Mouse (Mus musculus) thymus, postnatal 25 days (tissue): ENCODE measurements around the gene Tmem121.

ENCODE experiments used
- DNase-seq: peaks from one replicate; pipeline ENCODE4 v3.0.0; 2022

The Tmem121 gene

DNA sequence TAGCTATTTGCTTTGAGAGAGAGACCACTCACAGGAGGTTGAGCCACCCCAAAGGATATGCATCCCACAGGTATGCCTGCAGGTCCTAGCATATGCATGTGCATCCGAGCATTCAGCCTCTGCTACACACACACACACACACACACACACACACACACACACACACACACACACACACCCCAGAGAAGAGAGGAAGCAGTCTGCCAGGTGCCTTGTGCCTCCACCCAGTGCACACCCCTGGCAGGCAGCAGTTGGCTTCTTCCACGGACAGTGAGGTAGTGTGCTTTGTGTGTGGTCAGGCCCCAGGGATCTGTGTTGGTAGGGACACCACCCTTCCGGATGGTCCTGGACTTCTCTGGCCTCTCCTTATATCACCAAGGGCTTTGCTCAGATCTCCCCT is 35.8 kb upstream of the Tmem121 start:
- DNase-seq: no peak

DNA sequence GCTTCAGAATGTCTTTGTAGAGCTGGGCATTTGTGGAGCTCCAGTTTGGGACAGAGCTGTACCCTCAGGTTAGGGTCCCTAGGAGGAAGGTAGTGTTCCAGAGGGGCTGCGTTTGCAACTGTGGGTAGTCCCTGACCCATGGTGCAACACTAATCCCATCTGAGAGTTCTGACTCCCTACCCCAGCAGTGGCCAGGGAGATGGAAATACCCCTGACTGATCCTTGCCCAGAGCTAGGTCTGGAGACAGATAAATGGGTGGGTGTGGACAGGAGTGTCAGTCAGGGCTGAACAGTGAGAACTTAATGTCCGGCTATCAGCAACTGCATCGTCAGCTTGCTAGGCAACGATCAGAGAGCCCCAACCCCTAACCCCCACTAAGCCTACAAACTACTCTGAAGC is 35.1 kb upstream of the Tmem121 start:
- DNase-seq: no peak

DNA sequence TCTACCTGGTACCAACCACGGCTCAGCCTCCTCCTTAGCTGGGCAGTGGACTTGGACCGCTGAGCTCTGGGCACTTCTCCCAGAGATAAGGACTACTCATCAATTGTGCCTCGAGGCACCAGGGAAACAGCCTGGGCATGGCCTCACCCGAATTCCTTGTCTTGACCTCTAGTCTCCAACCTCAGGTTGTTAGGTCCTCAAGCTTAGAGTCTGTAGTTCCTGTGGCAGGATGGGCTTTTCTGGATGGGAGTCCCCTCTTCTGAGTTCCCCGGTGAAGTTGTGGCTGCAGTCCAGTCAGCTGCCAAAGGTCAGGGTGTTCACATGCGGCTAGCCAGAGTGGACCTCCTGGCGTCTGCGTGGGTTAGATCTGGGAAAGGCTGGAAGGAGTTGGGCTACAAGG is 34.7 kb upstream of the Tmem121 start:
- no peak for DNase-seq

DNA sequence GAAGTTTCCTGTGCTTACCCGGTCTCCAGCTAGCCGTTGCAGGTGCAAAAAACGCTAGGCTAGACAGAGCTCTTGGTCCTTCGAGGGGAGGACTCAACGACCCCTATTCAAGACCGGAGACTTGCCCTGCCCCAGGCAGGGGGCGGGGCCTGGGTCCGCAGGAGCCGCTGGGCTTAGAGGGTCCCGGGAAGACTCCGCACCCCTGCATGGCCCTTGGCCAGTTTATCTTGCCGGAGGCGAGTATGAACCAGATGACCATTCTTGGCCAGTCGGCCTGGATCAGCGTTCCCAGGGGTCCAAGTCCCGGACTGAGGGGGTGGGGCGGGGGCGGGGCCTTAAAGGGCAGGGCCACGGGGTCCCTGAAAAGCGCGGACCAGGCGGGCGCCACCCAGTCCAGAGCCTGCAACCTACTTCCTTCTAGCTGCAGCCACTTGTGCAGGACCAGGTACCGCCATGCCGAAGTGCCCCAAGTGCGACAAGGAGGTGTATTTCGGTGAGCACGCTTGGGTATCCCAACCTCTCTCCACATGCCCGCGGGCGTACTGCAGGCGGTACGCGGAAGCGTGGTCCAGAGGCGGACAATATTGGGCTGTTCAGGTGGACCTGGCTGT is 34.0 kb upstream of the Tmem121 start:
- DNase-seq: peak; percentile 64

DNA sequence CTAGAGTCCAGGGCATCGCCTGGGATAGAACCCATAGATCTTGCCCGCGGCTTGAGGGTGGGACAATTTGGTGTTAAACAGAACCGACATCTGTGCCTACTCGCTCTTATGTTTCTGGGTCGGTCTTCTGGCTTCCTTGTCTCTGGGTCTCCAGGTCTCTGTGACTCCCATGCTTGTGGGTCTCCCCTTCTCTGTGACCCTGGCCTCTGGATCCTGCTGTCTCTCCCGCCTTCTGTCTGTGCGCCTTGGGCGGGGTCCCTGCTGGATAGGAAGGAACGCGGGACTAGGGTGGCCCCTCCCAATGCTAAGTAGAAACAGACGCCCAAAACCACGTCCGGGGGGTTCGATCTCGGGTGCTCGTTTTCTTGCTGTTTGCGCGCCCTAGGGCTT is 33.5 kb upstream of the Tmem121 start:
- peak; percentile 77 for DNase-seq

DNA sequence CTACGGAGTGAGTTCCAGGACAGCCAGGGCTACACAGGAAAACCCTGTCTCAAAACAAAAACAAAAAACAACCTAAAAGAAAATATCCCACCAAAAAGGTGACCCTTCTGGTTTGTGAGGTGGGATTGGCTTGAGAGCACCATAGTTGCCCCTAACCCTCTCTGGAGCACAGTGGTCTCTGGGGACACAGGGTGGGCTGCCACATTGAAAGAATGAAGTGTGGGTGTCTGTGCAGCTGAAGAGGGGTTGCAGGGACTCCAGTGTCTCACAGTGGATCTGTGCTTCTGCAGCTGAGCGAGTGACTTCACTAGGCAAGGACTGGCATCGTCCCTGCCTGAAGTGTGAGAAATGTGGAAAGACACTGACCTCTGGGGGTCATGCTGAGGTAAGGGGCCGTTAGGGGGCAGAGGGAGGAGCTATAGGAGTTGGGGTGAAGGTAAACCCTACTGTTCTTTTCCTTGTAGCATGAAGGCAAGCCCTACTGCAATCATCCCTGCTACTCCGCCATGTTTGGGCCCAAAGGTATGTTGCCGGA is 32.7 kb upstream of the Tmem121 start:
- no peak for DNase-seq

DNA sequence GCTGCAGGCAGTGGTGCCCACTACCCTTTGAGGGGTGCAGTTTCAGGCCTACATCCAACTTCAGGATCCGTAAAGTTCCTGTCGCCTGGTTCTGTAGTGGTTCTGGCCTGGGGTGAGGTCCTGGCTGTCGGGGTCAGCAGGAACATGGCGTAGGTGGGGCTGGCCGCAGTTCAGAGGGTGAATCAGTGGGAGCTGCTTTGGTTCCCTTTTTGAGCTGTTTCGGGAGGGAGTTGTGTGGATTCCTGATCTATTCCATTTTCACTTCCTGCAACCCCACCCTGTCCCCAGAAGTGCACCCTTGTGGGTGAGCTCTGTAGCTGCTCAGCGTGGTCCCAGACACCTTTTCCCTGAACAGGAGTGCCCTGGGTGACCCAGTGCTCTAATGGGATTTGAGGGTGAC is 31.8 kb upstream of the Tmem121 start:
- DNase-seq: no peak

DNA sequence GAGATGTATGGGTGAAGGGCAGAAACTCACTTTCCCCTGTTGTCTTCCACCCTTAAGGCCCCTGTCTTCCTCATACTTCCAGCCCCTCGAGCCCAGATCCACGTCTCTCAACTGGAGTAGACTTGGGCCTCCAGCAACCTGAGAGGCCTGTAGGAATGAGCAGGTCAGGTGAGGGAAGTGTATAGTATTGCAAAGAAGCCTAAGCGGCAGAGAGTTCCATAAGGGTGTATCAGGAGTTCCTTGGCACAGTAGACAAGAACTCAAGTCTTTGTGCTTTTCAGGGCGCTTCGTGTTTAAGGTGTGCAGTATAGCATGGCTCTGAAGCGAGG is 31.0 kb upstream of the Tmem121 start:
- DNase-seq: no peak

DNA sequence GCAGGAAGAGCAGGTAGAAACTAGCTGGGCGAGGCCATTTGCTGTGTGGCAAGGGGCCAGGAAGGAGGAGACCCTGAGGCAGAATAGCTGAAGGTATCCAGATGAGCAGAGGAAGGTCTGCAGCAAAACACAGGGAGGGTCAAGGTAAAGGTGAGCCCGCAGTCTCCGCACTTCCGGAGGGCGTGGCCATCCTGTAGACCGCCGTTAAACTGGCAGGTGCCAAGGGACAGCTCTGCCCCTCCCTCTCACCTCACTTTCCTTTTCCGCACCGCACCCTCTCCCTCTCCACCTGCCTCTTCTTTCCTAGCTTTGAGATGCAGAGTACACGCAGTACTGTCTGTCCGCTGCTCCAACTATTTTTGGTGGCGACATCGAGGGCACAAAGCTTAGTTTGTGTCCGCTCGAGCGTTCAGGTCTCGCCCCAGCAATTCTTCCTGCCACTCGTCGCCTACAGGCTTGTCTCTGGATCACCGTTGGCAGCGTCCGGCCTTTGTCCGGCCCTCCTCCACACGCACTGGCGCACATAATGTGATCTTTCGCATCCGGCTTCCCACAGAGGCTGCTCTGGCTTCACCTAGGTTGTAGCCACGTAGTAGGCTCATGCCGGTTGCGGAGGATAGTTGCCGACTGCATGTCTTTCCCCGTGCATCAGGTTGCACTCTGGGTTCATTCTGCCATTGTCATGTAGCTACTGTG is 30.5 kb upstream of the Tmem121 start:
- DNase-seq: peak; percentile 74

DNA sequence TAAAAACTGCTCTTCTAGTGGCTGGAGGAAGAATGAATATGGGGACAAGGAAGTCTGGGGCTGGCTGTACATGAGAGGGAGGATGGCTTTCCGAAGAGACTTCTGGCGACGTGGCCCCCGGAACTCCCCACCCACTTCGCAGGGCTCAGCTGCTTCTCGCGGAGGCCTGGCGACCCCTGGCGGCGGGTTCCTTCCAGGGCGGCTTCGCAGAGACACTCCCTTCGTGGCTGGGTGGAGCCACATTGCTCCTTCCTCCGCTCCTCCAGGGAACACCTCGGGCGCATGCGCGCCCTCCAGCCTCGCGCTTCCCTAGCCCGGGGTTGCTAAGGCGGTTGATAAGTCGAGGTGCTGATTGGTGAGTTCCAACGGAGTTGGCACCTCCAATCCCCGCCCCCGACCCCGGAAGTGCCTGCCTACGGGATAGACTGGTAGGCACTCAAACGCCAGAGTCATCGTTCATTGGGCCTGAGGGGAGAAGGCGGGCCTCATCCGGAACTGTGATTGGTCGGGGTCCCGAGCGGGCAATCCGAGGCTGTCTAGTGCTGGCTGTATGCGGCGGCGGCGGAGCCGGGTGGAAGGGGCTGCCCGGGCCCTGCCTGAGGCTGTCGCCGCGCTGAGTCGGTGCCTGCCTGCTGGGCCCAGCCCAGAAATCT is 29.7 kb upstream of the Tmem121 start, which contains the start of gene Tedc1:
Gene Tedc1, plus strand, starts transcription at position 535 of the 653 bp plus-strand sequence.
- DNase-seq: peak; percentile 100

DNA sequence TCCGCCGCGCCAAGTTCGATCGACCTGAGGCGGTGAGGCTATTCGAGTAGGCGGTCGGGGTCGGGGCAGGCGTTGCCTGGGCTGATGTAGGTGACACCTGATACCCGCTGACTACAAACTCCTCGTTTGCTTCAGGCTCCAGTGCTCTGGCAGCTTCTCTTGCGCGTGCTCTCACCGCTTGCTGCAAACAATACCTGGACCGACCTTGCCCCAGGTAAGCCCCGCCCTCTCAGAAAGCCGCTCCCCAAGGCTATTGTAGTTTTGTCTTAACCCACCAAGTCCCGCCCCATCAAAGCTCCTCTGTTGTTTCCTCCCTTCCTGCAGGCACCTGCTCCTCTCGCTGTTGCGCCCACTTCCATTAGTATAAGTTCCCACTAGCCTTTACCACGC is 29.2 kb upstream of the Tmem121 start:
- DNase-seq: peak; percentile 66

DNA sequence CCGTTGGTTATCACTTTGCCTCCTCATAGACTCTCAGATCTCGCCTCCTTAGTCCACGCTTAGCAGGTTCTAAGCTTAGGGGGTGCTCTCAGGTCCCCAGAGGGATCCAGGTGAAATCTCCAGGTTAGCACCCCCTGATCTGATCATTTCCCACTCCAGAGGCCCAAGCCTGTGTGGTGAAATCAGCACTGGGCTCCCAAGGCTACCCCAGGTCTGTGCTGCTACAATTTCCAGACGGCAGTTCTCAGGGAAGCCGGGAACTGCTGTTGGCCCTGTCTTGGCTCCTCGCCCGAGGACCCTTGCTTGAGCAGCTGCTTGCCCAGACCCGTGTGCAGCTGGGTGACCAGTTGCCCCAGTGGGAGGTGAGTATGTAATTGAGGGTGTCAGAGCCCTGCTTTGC is 28.7 kb upstream of the Tmem121 start:
- no peak for DNase-seq

DNA sequence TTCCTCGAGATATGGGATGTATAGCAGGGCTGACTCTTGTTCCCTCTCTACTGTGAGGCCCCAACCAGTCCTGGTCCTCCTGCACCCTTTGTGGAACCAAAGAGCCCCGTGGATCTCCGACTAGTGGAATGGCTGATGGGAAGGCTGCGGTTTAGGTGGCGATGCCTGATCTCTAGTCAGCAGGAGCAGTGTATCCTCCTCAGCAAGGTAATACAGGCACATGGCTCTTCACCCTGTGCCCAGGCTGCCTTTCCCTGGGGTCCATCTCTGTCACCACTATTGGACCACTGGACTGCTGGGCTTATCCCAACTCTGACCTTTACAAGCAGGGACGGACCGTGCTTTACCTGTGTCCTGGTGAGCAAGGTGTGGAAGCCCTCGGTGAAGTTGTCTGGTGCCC is 28.2 kb upstream of the Tmem121 start:
- no peak for DNase-seq

DNA sequence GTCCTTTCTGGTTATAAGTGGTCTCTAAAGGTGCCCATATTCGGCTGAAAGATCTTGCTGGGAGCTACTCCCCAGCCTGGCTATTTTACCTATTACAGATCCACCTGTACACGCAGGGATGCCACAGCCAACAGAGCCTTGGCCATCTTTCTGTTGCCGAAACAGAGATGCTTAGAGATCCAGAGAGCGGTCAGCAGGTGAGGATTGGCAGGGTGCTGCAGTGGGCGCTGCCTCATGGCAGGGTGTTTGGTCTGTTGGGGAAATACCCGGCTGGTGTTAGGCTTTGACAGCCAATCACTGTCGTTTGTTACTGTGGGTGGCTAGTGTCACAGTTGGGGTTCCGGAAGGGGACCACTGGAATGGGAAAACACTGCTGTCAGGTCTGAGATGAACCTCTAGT is 27.8 kb upstream of the Tmem121 start:
- no peak for DNase-seq

DNA sequence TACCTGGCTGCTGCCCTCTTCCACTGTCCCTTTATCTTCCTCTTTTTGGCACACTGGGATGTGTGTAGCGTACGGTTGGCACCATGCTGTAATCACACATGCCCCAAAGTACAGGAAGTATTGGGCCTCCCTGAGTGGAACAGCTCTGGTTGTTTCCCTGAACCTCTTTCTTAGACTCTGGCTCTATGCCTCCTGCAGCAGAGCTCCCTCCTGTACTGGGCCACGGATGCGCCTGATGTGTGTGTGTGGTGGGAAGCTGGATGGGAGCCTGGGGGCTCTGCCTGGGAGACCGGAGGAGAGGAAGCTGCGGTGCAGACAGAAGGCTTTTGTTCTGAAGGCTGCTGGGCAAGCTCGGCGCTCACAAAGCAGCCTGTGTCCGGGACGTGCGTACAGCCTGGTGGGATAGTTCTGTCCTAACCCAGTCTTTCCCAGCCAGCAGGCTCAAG is 22.1 kb upstream of the Tmem121 start:
- no peak for DNase-seq

DNA sequence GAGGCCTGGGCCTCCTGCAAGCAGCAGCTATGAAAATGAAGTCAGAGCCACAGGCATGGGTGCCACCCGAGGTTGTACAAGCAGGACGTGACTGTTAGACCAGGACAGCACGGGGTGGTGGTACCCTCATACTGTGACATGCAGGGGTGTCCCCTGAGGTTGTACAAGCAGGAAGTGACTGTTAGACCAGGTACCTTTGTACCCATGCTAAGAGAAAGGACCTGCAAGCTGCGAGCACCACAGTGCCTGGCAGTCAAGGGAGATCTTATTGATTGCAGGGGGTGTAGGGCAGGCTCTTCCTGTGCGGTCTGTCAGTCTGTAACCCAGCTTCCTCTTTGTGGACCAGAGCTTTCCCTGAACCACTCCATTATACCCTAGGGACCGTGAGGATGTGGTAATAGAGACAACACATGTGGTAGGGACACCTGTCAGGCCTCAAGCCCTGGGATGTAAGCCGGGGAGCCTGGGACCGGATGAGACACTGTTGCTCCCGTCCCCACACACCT is 17.6 kb upstream of the Tmem121 start:
- DNase-seq: peak; percentile 55

DNA sequence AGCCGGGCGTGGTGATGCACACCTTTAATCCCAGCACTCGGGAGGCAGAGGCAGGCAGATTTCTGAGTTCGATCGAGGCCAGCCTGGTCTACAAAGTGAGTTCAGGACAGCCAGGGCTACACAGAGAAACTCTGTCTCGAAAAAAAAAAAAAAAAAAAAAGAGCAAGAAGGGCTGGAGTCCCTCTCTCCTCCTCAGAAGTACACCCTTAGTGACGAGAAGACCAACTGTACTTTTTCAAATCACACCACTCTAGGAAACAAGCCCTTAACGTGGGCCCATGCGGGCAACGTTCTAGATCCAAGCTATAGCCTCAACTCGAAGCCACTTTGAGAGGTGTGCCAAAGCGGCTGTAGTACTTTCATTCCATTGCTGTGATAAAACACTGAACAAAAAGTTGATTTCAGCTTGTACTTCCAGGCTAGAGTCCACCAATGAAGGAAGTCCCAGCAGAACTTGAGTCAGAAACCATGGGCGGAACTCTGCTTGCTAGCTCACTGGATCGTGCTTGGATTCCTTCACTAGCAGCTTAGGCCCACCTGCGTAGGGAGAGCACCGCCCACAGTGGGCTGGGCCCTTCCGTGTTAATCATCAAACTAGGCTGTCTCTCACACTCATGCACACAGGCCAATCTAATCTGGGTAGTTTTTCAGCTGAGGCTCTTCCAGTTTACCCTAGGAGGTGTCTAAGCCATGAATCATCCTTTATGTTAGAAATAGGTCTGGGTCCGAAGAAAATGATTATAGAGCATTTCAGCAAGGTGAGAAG is 8.6 kb upstream of the Tmem121 start:
- DNase-seq: no peak

DNA sequence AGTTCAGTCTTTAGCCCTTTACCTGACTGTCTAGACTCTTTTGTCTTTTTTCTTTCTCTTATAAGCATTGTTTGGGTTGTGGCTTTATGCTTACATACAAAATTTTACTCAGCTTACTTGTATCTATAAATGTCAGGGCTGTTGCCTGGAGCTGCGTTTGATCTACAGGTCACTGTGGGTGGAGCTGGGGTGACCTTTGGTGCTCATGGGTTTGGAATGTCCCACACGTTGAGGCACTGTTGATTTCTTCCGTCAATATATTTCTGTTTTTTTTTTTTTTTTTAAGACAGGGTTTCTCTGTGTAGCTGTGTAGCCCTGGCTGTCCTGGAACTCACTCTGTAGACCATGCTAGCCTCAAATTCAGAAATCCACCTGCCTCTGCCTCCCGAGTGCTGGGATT is 4.7 kb upstream of the Tmem121 start:
- no peak for DNase-seq

DNA sequence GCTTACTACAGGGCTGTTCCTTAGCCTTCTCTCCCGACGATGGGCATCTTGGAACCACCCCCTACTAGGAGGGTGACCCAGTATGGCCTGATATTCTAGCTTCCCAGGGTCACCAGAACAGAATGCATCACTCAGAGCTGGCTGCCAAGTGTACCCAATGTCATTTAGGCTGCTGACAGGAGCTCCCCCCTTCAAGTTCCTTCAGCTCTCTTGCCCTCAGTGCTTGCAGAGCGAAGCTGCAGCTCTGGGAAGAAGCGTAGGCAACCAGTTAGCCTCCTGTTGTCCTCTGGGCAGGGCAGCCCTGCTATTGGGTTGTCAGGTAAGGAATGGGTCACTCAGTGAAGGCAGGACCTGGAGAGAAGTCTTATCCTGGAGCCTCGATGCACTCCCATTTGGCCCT is 785 bp upstream of the Tmem121 start:
- peak; percentile 23 for DNase-seq

DNA sequence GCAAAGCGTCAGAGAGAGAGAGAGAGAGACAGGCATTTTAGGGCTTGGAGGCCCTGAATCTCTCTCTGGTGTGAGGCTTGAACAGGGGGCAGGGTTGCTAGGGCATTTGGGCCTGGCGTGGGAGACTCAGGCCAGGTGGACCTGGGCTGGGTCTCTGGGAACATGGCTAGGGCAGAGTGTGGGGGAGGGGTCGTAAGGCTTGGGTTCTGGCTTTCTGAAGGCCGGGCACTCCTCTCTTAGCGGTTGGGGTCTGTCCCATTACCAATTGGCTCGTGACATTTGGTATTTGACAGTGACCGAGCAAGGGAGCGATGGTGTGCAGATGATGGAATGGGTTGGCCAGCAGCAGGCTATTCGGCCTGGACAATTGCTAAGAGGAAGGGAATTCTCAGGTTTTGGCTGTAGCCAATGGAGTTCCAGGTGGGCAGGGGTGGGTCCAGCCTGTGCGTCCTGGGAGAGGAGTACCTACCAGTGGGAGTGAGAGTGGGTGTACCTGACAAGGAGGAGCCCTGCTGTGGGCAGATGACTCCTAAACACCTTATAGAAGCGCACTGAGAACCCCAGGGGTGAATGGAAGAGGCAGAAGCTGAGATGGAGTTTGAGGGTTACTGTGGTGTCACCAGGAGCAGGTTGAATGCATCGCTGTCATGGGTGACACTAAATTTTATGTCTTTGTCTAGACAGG is 738 bp downstream of the Tmem121 start:
- peak; percentile 16 for DNase-seq

DNA sequence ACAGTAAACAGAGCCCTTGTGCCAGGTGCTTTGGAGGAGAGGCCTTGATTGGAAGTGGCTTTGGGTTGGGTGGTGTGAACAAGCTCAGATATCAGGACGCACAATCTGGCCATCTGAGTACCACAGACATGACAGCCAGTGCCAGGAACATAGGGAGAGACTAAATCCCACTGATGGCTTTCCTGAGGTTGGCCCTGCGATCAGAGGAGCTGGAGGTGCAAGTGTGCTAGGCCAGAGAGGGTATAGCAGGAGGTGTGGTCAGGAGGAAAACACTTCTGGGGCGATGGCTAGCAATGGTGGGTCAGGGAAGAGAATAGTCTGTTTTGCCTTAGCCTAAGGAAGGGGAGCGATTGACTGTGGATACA is 1.3 kb downstream of the Tmem121 start:
- no peak for DNase-seq

DNA sequence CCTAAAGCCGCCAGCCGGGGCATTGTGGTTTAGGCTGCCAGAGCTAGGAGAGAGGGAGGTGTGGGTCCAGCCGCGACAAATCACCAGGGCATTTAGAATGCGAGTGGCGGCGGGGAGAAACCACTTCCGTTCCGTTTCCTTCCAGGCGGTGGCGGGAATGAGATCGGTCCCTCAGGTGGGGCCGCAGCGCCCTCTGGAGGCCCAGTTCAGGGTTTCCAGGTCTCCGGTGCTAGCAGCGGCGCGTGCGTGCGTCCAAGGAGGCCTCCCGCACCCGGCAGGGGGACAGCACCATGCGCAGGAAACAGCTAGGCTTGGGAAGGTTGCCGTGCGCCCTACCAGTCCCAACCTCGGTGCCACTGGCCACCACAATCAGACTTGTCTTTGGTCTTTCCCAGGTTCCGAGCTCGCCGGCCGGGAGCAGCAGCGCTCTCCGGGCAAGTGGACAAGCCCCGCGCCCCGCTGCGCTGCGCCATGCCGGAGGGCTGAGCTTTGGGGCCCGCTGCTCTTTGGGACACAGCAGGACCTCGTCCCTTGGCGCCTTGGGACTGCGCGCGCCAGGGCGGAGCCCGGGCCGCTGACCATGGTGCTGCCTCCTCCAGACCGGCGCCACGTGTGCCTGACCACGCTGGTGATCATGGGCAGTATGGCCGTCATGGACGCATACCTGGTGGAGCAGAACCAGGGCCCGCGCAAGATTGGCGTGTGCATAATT is 2.0 kb downstream of the Tmem121 start:
- DNase-seq: peak; percentile 92
